Mouse (Mus musculus) lung, postnatal 0 days (tissue): ENCODE data around the gene Alk. TPM values are rescaled to one million over a fixed set of nuclear protein-coding genes. Genes with fewer than 3 reads are reported as not detected.
A peak's percentile ranks its signal among the peaks of the same experiment; 100 is the strongest.

ENCODE experiments used
- ATAC-seq: fragments of 200-750 bp; cut with Nextera tagmentation; 2 replicates; pipeline ENCODE4 v1.8.0; 2017; ENCODE audit warnings: moderate library complexity
- DNase-seq: peaks from one replicate; pipeline ENCODE4 v3.0.0-alpha.2; 2016; ENCODE audit warnings: low spot score
- H3K27ac ChIP-seq: fragments of 300-500 bp; sonication (generic); 2 replicates; pipeline ENCODE4 v1.5.1; 2014; ENCODE audit warnings: antibody characterized with exemption, mild to moderate bottlenecking, low read length, mixed read lengths
- H3K27me3 ChIP-seq: fragments of 300-500 bp; sonication (generic); replicated peaks from 2 replicates; pipeline ENCODE4 v1.6.1; 2014; ENCODE audit warnings: low read length, mixed read lengths; ENCODE audit not compliant: insufficient read depth
- H3K36me3 ChIP-seq: fragments of 300-500 bp; sonication (generic); 2 replicates; pipeline ENCODE4 v1.6.1; 2014; ENCODE audit warnings: low read length, mixed read lengths; ENCODE audit not compliant: insufficient read depth
- H3K4me1 ChIP-seq: fragments of 300-500 bp; sonication (generic); 2 replicates; pipeline ENCODE4 v1.6.1; 2014; ENCODE audit warnings: antibody characterized with exemption, low read depth, low read length, mixed read lengths; ENCODE audit not compliant: insufficient read depth
- H3K4me2 ChIP-seq: fragments of 300-500 bp; sonication (generic); replicated peaks from 2 replicates; pipeline ENCODE4 v1.6.1; 2014; ENCODE audit warnings: low read depth, mild to moderate bottlenecking, low read length, moderate library complexity, mixed read lengths
- H3K4me3 ChIP-seq: fragments of 300-500 bp; sonication (generic); 2 replicates; pipeline ENCODE4 v1.5.1; 2014; ENCODE audit warnings: low read depth, low read length
- H3K9ac ChIP-seq: fragments of 300-500 bp; sonication (generic); replicated peaks from 2 replicates; pipeline ENCODE4 v1.6.1; 2014; ENCODE audit warnings: low read depth, mild to moderate bottlenecking
- H3K9me3 ChIP-seq: fragments of 300-500 bp; sonication (generic); 2 replicates; pipeline ENCODE4 v1.6.1; 2016; ENCODE audit warnings: low read length, mixed read lengths
- CTCF ChIP-seq: IDR thresholded peaks from 2 replicates; pipeline ENCODE4 v1.5.1; 2016; ENCODE audit warnings: antibody characterized with exemption, mild to moderate bottlenecking
- EP300 ChIP-seq: IDR thresholded peaks from 2 replicates; pipeline ENCODE4 v1.6.1; 2016; ENCODE audit warnings: antibody characterized with exemption, mild to moderate bottlenecking, control low read depth
- WGBS: fragments of 180-500 bp; shearing (Covaris S2); extraction: QIAGEN DNeasy Blood & Tissue Kit; methylation state at CpG from one replicate; pipeline ENCODE4 v1.1.7; 2014; 5-methylcytosine and 5-hydroxymethylcytosine counted together
- polyA plus RNA-seq: library from polyadenylated mRNA; unstranded; fragments of >200 nt; fragmentation: Nextera tagmentation; extraction: Ambion mirVana; gene quantifications from 2 replicates; pipeline ENCODE4 v1.2.1, GENCODE M21; 2015

Gene Alk
- polyA plus RNA-seq, 1 experiment from 2014 or later: not detected

DNA sequence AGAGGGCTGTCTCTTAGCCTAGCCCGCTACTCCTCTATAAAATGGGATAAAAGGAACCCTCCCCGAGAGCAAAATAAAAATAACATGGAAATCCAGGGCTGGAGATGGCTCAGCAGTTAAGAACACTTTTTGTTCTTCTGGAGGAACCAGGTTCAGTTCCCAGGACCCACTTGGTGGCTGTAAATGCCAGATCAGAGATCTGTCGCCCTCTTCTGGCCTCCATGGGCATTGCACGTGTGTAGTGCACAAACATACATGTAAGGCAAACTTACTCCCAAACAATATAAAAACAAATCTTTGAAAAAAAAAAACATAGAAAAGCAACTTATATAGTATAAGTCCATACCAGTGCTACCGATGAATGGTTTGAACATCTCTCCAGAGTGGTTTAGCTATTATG is 731.5 kb downstream of the Alk start:
- Histone ChIP-seq H3K4me3 (no peak overlapping the region), H3K27me3 (0 out of 2 replicates have a peak, but pooled peaks cover 5% of the 10 kb centered on the region), H3K4me2 (no peak overlapping the region), H3K9me3 (no peaks in the 10 kb centered on the region), H3K9ac (no peak overlapping the region), H3K27ac (no peak overlapping the region), H3K4me1 (no peaks in the 10 kb centered on the region), H3K36me3 (no peaks in the 10 kb centered on the region)
- TF ChIP-seq CTCF (peak; percentile 70), EP300 (no peak)
- WGBS: 58% methylated on average over 5 of the region's 5 CpGs
- ATAC-seq (no peak), DNase-seq (no peak)

- no peaks in the 10 kb centered on the region for H3K36me3 ChIP-seq
- ATAC-seq: no peak
- H3K27ac ChIP-seq: no peak overlapping the region
- TF ChIP-seq CTCF (no peak), EP300 (no peak)
- no peak overlapping the region for H3K4me3 ChIP-seq
- WGBS: 76% methylated on average over 7 of the region's 7 CpGs
- no peak for DNase-seq
- H3K9me3 ChIP-seq: no peaks in the 10 kb centered on the region
- H3K4me1 ChIP-seq: no peaks in the 10 kb centered on the region
- no peak overlapping the region for H3K9ac ChIP-seq
- no peak overlapping the region for H3K4me2 ChIP-seq
- 0 out of 2 replicates have a peak, but pooled peaks cover 5% of the 10 kb centered on the region for H3K27me3 ChIP-seq
Observed at GRCm38 (mm10) chr17:71871981-71872380, 732.4 kb downstream of the Alk start.

DNA sequence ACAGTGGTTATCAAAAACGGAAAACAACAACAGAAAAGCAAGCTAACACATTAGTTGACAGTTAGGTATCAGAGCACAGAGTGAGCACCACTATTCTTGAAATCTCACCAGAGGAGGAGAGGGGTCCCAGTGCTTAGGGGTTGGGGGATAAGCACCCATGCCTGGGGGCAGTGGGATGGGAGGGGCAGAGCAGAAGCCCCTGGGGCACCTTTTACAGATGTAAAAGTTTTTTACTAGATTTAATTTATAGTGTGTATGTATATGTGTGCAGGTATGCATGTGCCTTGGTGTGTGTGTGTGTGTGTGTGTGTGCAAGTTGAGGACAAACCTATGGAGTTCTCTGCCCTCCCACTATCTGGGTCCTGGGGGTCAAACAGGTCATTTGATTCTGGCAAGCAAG is 733.8 kb downstream of the Alk start:
- Histone ChIP-seq H3K9me3 (no peaks in the 10 kb centered on the region), H3K4me3 (no peak overlapping the region), H3K27ac (no peak overlapping the region), H3K27me3 (0 out of 2 replicates have a peak, but pooled peaks cover 5% of the 10 kb centered on the region), H3K4me1 (no peaks in the 10 kb centered on the region), H3K9ac (no peak overlapping the region), H3K4me2 (no peak overlapping the region), H3K36me3 (no peaks in the 10 kb centered on the region)
- no peak for DNase-seq
- WGBS: 78% methylated on average over 1 of the region's 1 CpGs
- no peak for TF ChIP-seq EP300
- TF ChIP-seq CTCF: no peak
- ATAC-seq: no peak

- Histone ChIP-seq H3K27me3 (0 out of 2 replicates have a peak, but pooled peaks cover 5% of the 10 kb centered on the region), H3K4me2 (no peak overlapping the region), H3K4me3 (no peak overlapping the region), H3K27ac (no peak overlapping the region), H3K9me3 (no peaks in the 10 kb centered on the region), H3K36me3 (no peaks in the 10 kb centered on the region), H3K9ac (no peak overlapping the region), H3K4me1 (no peaks in the 10 kb centered on the region)
- DNase-seq: no peak
- TF ChIP-seq CTCF (no peak), EP300 (no peak)
- WGBS: 86% methylated on average over 8 of the region's 8 CpGs
- no peak for ATAC-seq
Observed at GRCm38 (mm10) chr17:71870232-71870621, 734.2 kb downstream of the Alk start.

DNA sequence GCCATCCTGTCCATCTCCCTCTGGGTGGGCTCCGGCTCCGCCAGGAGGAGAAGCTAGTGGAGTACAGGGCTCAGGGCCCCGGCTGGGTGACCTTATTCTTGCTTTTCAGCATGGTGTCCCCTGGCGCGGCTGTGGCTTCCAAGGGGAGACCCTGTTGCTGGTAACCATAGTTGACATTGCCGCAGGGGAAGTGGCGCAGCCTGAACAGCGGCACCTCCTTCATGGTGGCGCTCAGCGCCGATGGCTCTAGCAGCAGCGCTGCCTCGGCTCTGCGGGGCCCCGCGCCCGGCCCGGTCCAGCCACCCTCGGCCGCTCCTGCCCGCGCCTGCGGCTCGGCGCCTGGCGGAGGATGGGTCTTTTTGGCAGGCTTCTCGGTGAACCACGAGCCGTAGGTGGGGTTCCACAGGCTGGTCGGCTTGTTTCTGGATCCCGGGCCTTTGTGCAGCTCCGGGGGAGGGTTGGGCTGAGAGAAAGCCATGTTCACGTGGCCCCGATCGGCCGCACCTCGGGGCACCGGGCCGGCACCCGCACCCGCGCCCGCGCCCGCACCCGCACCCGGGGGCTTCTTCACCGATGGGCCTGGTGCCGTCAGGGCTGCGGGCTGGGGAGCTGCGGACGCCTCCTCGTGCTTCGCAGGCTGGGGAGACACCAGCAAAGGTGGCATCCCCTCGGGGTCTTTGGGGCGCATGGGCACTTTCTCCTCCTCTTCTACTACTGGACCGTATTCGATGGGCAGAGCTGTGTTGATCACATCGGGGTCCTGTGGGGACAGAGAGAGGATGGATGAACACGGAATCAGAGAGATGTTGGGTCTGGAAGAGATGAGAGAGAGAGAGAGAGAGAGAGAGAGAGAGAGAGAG is 734.8 kb downstream of the Alk start:
- WGBS: 6% methylated on average over 59 of the region's 60 CpGs
- Histone ChIP-seq H3K4me1 (no peaks in the 10 kb centered on the region), H3K36me3 (no peaks in the 10 kb centered on the region), H3K4me2 (peak overlapping the region; percentile 75), H3K9me3 (no peaks in the 10 kb centered on the region), H3K9ac (no peak overlapping the region), H3K4me3 (peak overlapping the region; percentile 38), H3K27ac (no peak overlapping the region), H3K27me3 (0 out of 2 replicates have a peak, but pooled peaks cover 5% of the 10 kb centered on the region)
- ATAC-seq: peak; percentile 33; the same call in 1 of the 2 replicates
- no peak for TF ChIP-seq EP300
- TF ChIP-seq CTCF: no peak
- peak; percentile 10 for DNase-seq

DNA sequence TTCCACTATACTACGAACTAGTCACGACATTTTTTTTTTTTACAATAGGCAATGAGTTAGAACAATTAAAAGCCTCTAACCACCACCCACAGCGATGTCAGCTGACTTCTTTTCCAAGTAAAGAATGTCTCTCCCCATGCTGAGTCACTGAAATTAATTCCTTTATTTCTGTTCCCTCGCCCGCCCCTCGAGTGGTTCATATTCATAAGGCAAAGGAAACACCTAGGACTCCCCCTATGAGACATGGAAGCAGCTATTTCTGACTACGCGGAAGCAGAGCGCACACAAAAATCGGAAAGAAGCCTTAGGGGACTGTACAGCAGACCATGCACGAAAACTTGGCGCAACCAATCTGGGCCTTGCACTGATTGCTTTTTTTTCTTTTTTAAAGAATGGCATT is 735.6 kb downstream of the Alk start:
- Histone ChIP-seq H3K9ac (no peak overlapping the region), H3K27me3 (0 out of 2 replicates have a peak, but pooled peaks cover 5% of the 10 kb centered on the region), H3K36me3 (no peaks in the 10 kb centered on the region), H3K4me2 (no peak overlapping the region), H3K9me3 (no peaks in the 10 kb centered on the region), H3K27ac (no peak overlapping the region), H3K4me3 (no peak overlapping the region), H3K4me1 (no peaks in the 10 kb centered on the region)
- TF ChIP-seq EP300 (no peak), CTCF (no peak)
- DNase-seq (no peak), ATAC-seq (no peak)
- WGBS: 93% methylated on average over 12 of the region's 12 CpGs
